8 mouse cellular contexts compared by ENCODE assay signal in the genomic region with DNA sequence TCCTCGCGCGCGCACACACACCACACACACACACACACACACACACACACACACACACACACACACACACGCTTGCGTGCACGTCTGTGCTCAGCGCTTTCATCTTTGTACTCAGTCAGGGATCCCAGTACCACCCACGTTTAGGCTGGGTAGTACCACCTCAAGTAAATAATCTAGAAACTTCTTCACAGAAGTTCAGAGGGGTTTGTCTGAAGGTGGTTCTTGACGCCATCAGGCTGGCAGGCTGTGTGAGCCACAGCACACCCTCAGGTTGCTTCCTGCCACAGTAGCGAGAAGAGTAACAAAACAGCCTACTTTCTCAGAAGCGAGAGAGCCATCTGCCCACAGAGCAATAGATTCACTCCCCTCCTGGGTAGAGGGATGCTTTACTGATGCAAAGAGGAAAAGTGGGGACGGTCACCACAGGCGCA.
DNase-seq lines count a peak whose midpoint lies in the region; ATAC-seq and TF ChIP-seq lines count a peak whose summit lies in the region.

No protein-coding gene starts in this region.

- peaks cover 19% of the 10 kb centered on the region for H3K4me1 ChIP-seq in lung, embryonic 14.5 days (ENCODE audit: insufficient read depth)
- H3K4me1 ChIP-seq in forebrain, embryonic 11.5 days (replicated peaks; ENCODE audit: control insufficient read depth, insufficient read depth, low read length), result peaks cover 24% of the 10 kb centered on the region
- peaks cover 32% of the 10 kb centered on the region for H3K4me1 ChIP-seq in limb, embryonic 14.5 days (ENCODE audit: control insufficient read depth, insufficient read depth, low read length)
- no peaks in the 10 kb centered on the region; the same call in 1 of the 2 replicates for H3K4me1 ChIP-seq in stomach, postnatal 0 days (replicated peaks; ENCODE audit: control insufficient read depth, insufficient read depth)

- H3K4me2 ChIP-seq in lung, embryonic 14.5 days, result peak overlapping the region; percentile 60
- peak overlapping the region; percentile 42 for H3K4me2 ChIP-seq in forebrain, embryonic 11.5 days (ENCODE audit: low read depth, low read length, severe bottlenecking)
- H3K4me2 ChIP-seq in limb, embryonic 14.5 days (replicated peaks; ENCODE audit: low read depth, low read length, severe bottlenecking), result peak overlapping the region; percentile 51
- H3K4me2 ChIP-seq in stomach, postnatal 0 days (replicated peaks; ENCODE audit: low read depth), result peak overlapping the region; percentile 52

- TF ChIP-seq EP300 in stomach, postnatal 0 days (optimal IDR thresholded peaks at IDR 0.05), result no peak

- DNase-seq in lung, embryonic 14.5 days, result peak; percentile 46
- no peak for DNase-seq in lung, postnatal 25 days (ENCODE audit: low spot score)
- peak; percentile 55 for DNase-seq in forebrain, embryonic 11.5 days (ENCODE audit: low spot score)
- no peak for DNase-seq in limb, embryonic 14.5 days (ENCODE audit: low spot score)
- no peak for DNase-seq in stomach, postnatal 0 days (ENCODE audit: low spot score)
- no peak for DNase-seq in adrenal gland, adult (ENCODE audit: inconsistent age in 2 of 2, low spot score in 1 of 2)
- DNase-seq in kidney, postnatal 36 days, result no peak

- no peaks in the 10 kb centered on the region for H3K9me3 ChIP-seq in lung, embryonic 14.5 days (ENCODE audit: low read depth, low read length)
- H3K9me3 ChIP-seq in forebrain, embryonic 11.5 days (ENCODE audit: control insufficient read depth, low read length), result no peaks in the 10 kb centered on the region
- no peaks in the 10 kb centered on the region for H3K9me3 ChIP-seq in limb, embryonic 14.5 days (ENCODE audit: control insufficient read depth, low read length)
- H3K9me3 ChIP-seq in stomach, postnatal 0 days (ENCODE audit: control insufficient read depth, low read length), result no peaks in the 10 kb centered on the region

- no peak overlapping the region for H3K4me3 ChIP-seq in lung, embryonic 14.5 days (ENCODE audit: low read depth, low read length)
- no peak overlapping the region for H3K4me3 ChIP-seq in forebrain, embryonic 11.5 days (ENCODE audit: low read depth, low read length)
- H3K4me3 ChIP-seq in limb, embryonic 14.5 days (replicated peaks; ENCODE audit: low read length), result peak overlapping the region; percentile 22
- H3K4me3 ChIP-seq in stomach, postnatal 0 days (ENCODE audit: low read depth, low read length), result no peak overlapping the region

- H3K9ac ChIP-seq in lung, embryonic 14.5 days, result peak overlapping the region; percentile 10; the same call in 1 of the 2 replicates
- peak overlapping the region; percentile 51 for H3K9ac ChIP-seq in forebrain, embryonic 11.5 days (ENCODE audit: low read length)
- no peak overlapping the region for H3K9ac ChIP-seq in limb, embryonic 14.5 days (ENCODE audit: low read depth, low read length, severe bottlenecking)
- no peak overlapping the region for H3K9ac ChIP-seq in stomach, postnatal 0 days (ENCODE audit: low read length)

- TF ChIP-seq POLR2A in limb, embryonic 14.5 days (IDR thresholded peaks at IDR 0.05; ENCODE audit: borderline replicate concordance, extremely low read depth, insufficient read depth, insufficient read length), result no peak

- WGBS in lung, embryonic 14.5 days, result 18% methylated on average over 14 of the region's 14 CpGs
- WGBS in forebrain, embryonic 11.5 days, result 17% methylated on average over 14 of the region's 14 CpGs
- WGBS in limb, embryonic 14.5 days, result 23% methylated on average over 14 of the region's 14 CpGs
- WGBS in stomach, postnatal 0 days, result 28% methylated on average over 13 of the region's 14 CpGs

- peak overlapping the region; percentile 95 for H3K27ac ChIP-seq in lung, embryonic 14.5 days (ENCODE audit: low read depth)
- H3K27ac ChIP-seq in forebrain, embryonic 11.5 days (ENCODE audit: low read depth, low read length), result peak overlapping the region; percentile 71
- peak overlapping the region; percentile 97 for H3K27ac ChIP-seq in limb, embryonic 14.5 days (replicated peaks; ENCODE audit: low read depth, low read length)
- peak overlapping the region; percentile 94 for H3K27ac ChIP-seq in stomach, postnatal 0 days (replicated peaks)

- ATAC-seq in lung, embryonic 14.5 days (ENCODE audit: insufficient read depth), result peak; percentile 21; the same call in 1 of the 2 replicates
- ATAC-seq in forebrain, embryonic 11.5 days (replicated peaks; ENCODE audit: low FRiP score), result peak; percentile 57; the same call in 1 of the 2 replicates
- no peak; the same call in 1 of the 2 replicates for ATAC-seq in limb, embryonic 14.5 days (ENCODE audit: low FRiP score, low read depth)
- no peak for ATAC-seq in stomach, postnatal 0 days (ENCODE audit: low FRiP score, low TSS enrichment)
- no peak for ATAC-seq in granulocyte monocyte progenitor cell, adult 5-6 weeks (replicated peaks; ENCODE audit: poor library complexity, severe bottlenecking)

- no peaks in the 10 kb centered on the region for H3K27me3 ChIP-seq in lung, embryonic 14.5 days (ENCODE audit: insufficient read depth, low read length)
- H3K27me3 ChIP-seq in forebrain, embryonic 11.5 days (ENCODE audit: control insufficient read depth, insufficient read depth, low read length), result no peaks in the 10 kb centered on the region
- H3K27me3 ChIP-seq in limb, embryonic 14.5 days (ENCODE audit: control insufficient read depth, insufficient read depth, low read length), result no peaks in the 10 kb centered on the region
- H3K27me3 ChIP-seq in stomach, postnatal 0 days (ENCODE audit: control insufficient read depth, insufficient read depth, low read length), result no peaks in the 10 kb centered on the region

- H3K36me3 ChIP-seq in lung, embryonic 14.5 days (ENCODE audit: insufficient read depth), result no peaks in the 10 kb centered on the region
- no peaks in the 10 kb centered on the region for H3K36me3 ChIP-seq in forebrain, embryonic 11.5 days (ENCODE audit: control insufficient read depth, insufficient read depth, low read length)
- no peaks in the 10 kb centered on the region for H3K36me3 ChIP-seq in limb, embryonic 14.5 days (ENCODE audit: control insufficient read depth, insufficient read depth, low read length)
- no peaks in the 10 kb centered on the region for H3K36me3 ChIP-seq in stomach, postnatal 0 days (ENCODE audit: control insufficient read depth, insufficient read depth, low read length)

- no peak for TF ChIP-seq CTCF in lung, embryonic 14.5 days (IDR thresholded peaks at IDR 0.05; ENCODE audit: low read depth)
- TF ChIP-seq CTCF in stomach, postnatal 0 days (IDR thresholded peaks at IDR 0.05; ENCODE audit: low read depth), result no peak

Comparison
In these comparisons a context has a peak if more than half of its experiments do, and no peak if none do; other contexts are left out.
1. DNase-seq: peak in lung, embryonic 14.5 days (single experiment) and forebrain, embryonic 11.5 days (single experiment); none in lung, postnatal 25 days (single experiment), limb, embryonic 14.5 days (single experiment), stomach, postnatal 0 days (single experiment), adrenal gland, adult (0 of 2) and kidney, postnatal 36 days (0 of 2).
2. ATAC-seq: peak in lung, embryonic 14.5 days (single experiment) and forebrain, embryonic 11.5 days (single experiment); none in limb, embryonic 14.5 days (single experiment), stomach, postnatal 0 days (single experiment) and granulocyte monocyte progenitor cell, adult 5-6 weeks (single experiment).
3. H3K9ac ChIP-seq: peak in lung, embryonic 14.5 days (single experiment) and forebrain, embryonic 11.5 days (single experiment); none in limb, embryonic 14.5 days (single experiment) and stomach, postnatal 0 days (single experiment).
4. Peak in every context shown above with its lines, with median percentiles within 50 percentile points of each other: H3K27ac ChIP-seq and H3K4me2 ChIP-seq.